Mouse (Mus musculus) embryonic fibroblast, embryonic 13.5 days (primary cell): ENCODE data around the gene Zmpste24.

Experiments
- CTCF ChIP-seq: IDR thresholded peaks from 2 replicates; pipeline ENCODE4 v1.5.1; 2011; ENCODE audit warnings: mild to moderate bottlenecking, control low read depth, low read length, moderate library complexity, borderline replicate concordance; ENCODE audit not compliant: insufficient read depth
- POLR2A ChIP-seq: IDR thresholded peaks from 2 replicates; pipeline ENCODE4 v1.6.1; 2011; ENCODE audit warnings: low read depth, mild to moderate bottlenecking, control low read depth, low read length, moderate library complexity

DNA sequence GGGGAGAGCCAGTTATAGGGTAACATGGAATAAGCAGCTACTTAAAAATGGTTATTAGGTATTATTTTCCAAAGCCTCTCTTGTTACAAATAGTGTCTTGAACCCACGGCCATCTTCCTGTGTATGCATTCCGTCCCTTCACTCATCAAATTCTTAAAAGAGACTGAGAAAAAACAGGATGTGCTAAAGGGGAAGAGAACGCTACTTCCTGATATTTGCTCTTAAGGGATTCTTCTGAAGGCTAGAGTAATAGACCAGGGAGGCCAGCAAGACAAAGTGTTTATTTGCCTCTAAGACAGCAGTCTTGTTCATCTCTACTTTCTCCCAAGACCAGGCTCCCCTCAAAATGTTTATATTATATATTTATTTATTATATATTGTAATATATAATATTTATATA, 79.8 kb downstream of the Zmpste24 start:
- no peak for TF ChIP-seq CTCF
- no peak for TF ChIP-seq POLR2A
